Mouse (Mus musculus) gastrocnemius, postnatal 25 days (tissue): ENCODE measurements around the gene Urgcp. TPM values are rescaled to one million over a fixed set of nuclear protein-coding genes. Genes with fewer than 3 reads are reported as not detected.

Experiments
- DNase-seq: peaks from one replicate; pipeline ENCODE4 v3.0.0; 2022
- total RNA-seq, 2 experiments: library from RNA; stranded (reverse); gene quantifications; 1 replicate in 1 of 2; 2 replicates in 1 of 2; pipeline ENCODE4 v1.2.3; 2021

The Urgcp gene
- total RNA-seq, 2 experiments from 2014 or later, result 39.0 to 41.3 TPM

GRCm38 (mm10) chr11:5787671-5788055, 25.5 kb upstream of the Urgcp start:
- no peak for DNase-seq

GRCm38 (mm10) chr11:5785732-5786131, 23.6 kb upstream of the Urgcp start:
- DNase-seq, result no peak

GRCm38 (mm10) chr11:5782199-5782944, 20.2 kb upstream of the Urgcp start:
- DNase-seq, result no peak

GRCm38 (mm10) chr11:5780035-5780499, 17.9 kb upstream of the Urgcp start:
- DNase-seq, result no peak

- no peak for DNase-seq
Measured at GRCm38 (mm10) chr11:5778481-5778880, 16.3 kb upstream of the Urgcp start.

GRCm38 (mm10) chr11:5766019-5766418, 3.8 kb upstream of the Urgcp start:
- DNase-seq, result no peak

- no peak for DNase-seq
Measured at GRCm38 (mm10) chr11:5762633-5762982, 432 bp upstream of the Urgcp start.

- no peak for DNase-seq
Measured at GRCm38 (mm10) chr11:5753755-5754154, 8.4 kb downstream of the Urgcp start.

- no peak for DNase-seq
Measured at GRCm38 (mm10) chr11:5744951-5745350, 17.2 kb downstream of the Urgcp start.

GRCm38 (mm10) chr11:5742106-5742505, 20.1 kb downstream of the Urgcp start:
- no peak for DNase-seq

- peak; percentile 86 for DNase-seq
Measured at GRCm38 (mm10) chr11:5740965-5741627, 21.1 kb downstream of the Urgcp start.

- no peak for DNase-seq
Measured at GRCm38 (mm10) chr11:5740599-5740964, 21.6 kb downstream of the Urgcp start.

- DNase-seq, result no peak
Measured at GRCm38 (mm10) chr11:5739846-5740245, 22.3 kb downstream of the Urgcp start.

- DNase-seq, result no peak
Measured at GRCm38 (mm10) chr11:5738888-5739632, 23.1 kb downstream of the Urgcp start.

- DNase-seq, result no peak
Measured at GRCm38 (mm10) chr11:5737137-5737536, 25.0 kb downstream of the Urgcp start.

- peak; percentile 33 for DNase-seq
Measured at GRCm38 (mm10) chr11:5734323-5734722, 27.9 kb downstream of the Urgcp start.

GRCm38 (mm10) chr11:5732401-5732800, 29.8 kb downstream of the Urgcp start:
- no peak for DNase-seq

GRCm38 (mm10) chr11:5729582-5729981, 32.6 kb downstream of the Urgcp start:
- no peak for DNase-seq

- no peak for DNase-seq
Measured at GRCm38 (mm10) chr11:5718611-5719354, 43.4 kb downstream of the Urgcp start.

GRCm38 (mm10) chr11:5716938-5717705, 45.1 kb downstream of the Urgcp start:
- no peak for DNase-seq

- DNase-seq, result no peak
Measured at GRCm38 (mm10) chr11:5716246-5716645, 45.9 kb downstream of the Urgcp start.
